Mouse (Mus musculus): ENCODE data around the gene Crtac1. TPM values are rescaled to one million over a fixed set of nuclear protein-coding genes. Genes with fewer than 3 reads are reported as not detected.

Crtac1 gene
- total RNA-seq, 4 experiments from 2014 or later, result 91.6 to 120 (median 101) TPM

DNA sequence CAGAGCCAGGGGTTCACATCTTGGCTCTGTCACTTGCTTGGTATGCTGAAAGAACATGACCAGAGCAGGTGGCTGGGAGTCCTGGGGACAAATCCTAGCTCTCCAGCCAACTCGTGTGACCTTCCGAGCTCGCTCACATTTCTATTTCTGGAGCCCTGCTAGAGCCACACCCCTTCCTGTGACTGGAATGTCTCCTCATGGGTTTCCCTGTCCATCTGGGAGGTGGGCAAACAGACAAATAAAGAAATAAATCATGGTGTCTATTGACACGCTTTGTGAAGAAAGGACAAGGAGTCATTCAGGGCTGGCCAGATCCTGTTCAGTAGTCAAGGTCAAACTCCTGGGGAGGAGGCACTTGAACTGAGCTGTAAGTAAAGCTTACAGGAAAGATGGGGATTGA is 143.2 kb downstream of the Crtac1 start:
- no peak for DNase-seq (ENCODE audit: low spot score in 2 of 2)

DNA sequence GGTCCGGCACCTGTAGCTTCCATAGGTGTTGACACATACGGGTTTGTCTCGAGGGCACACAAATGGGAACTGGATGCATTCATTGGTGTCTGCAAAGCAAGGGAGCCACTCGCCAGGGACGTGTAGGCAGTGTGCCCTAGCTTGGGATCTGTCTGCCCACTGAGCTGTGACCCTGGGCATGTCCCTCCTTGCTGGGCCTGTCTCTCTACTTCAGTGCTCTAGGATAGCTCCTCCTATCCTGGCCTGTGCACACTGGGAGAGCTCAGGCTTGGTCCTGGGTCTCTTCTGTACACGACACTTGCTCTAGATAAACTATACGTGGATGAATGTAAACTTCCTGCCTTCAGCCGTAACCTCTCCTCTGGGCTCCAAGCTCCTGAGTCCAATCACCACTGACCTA is 147.4 kb downstream of the Crtac1 start:
- no peak for DNase-seq (ENCODE audit: low spot score in 2 of 2)

DNA sequence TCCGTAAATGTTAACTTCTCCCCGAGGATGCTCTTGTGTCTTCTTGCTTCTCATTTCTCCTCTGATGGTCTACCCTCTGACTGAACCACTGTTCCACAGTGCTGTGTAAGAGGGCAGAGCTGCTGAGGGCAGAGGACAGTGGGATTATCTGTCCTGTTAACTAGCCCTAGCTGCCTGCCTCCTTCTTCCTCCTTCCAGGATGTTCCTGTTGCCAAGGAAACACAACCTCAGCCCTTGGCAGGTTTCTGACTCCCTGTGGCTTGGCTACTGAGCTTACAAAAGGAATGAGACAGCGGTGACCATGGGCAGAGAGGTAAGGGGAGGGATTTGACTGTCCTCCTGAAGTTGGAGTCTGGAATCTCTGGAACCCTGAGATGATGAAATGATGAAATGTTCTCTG is 152.0 kb downstream of the Crtac1 start:
- no peak for DNase-seq (ENCODE audit: low spot score in 2 of 2)

DNA sequence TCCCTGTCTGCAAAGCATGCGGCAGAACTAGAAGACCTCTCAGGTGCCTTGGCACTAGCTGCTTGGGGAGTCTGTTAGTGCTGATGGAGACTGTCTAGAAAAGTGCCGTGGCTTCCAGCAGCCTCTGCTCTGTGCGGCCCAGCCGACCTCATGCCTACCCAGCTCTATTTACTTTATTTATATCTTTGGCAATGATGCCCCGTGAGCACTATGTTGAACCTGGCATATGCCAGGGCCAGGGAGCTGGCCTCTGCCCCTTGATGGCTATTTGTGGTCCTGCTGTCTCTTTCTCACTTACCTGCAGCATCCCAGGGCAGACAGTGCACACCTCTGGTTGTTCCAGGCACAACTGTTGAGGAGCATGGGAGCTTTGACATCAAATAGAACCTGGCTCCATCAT is 153.1 kb downstream of the Crtac1 start:
- no peak for DNase-seq (ENCODE audit: low spot score in 2 of 2)

DNA sequence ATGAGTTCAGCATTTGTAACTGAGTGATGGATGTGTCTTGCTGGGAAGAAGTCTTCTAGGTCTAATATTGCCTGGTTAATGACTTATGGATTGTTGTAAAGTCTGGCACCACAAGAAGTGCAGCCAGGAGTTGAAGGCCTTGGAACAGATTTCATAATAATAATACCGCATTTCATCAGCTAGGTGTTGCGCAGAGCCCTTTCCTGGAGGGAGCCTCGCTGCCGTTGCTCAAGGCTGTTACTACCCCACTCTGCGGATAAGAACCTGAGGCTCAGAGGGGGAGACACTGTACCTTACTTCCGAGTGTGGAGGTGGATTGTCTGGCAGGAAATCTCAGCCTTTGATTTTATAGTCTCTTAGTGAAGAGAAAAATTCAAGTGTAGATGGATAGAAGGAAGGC is 154.3 kb downstream of the Crtac1 start:
- no peak for DNase-seq (ENCODE audit: low spot score in 2 of 2)

DNA sequence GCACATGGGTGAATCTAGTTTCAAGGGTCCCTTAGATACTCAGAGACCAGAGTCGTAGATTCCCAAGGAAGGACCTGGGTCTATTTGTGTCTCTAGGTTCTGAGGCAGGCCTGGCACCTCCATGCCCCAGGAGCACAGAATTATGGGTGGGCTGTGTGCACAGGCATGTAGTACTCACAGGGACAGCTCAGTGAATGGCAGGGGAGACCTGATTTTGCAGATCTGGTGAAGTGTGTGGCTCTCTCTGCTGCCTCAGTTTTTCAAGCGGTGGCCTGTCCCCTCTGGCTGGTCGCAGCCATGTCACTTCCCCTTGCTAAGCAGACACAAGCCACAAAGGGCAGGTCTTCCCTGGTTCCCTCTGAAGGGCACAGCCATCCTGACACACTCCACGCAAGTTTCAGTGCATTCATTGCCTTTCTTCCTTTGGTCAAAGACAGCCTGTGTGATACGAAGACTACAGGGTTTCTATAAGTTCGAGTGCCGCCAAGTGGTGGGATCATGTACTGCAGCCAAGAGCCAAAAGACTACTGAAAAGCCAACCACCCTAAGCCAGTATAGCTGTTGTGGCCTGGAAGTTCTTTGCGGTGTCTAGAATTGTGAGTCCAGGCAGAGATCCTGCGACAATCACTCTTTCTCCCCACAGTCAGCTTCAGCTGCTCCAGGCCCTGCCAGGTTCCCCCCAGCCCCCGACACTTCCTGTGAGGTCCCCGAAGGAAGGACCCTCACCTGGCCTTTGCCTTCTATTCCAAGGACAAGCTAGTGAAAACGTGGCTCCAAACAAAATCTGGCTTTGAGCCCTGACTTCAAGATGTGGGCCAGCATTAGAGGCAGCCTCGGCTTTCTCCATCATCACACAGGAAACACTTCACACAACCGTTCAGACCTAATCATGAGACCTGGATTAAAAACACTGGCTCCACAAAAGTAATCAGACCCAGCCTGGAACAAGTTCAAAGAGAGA is 159.3 kb downstream of the Crtac1 start:
- peak; percentile 79 to 95 for DNase-seq (ENCODE audit: low spot score in 2 of 2)

DNA sequence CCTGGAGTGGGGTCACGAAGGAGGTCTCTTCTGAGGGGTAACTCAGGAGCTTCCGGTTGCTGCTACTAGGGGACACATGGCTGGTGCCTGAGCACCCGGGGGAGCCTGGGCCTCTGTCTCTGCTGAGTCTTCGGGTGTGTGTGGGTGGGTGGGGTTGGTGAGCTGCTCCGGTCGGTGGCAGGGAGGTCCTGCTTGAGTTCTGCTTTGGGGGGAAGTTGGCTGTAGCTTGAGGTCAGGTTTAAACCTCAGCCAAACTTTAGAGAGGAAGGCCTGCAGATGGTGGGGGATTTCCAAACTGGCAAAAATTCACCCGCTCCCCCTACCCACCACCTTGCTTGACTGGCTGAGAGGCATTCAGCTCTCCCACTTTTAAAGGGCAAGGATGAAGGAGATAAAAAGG is 160.4 kb downstream of the Crtac1 start:
- no peak for DNase-seq (ENCODE audit: low spot score in 2 of 2)

DNA sequence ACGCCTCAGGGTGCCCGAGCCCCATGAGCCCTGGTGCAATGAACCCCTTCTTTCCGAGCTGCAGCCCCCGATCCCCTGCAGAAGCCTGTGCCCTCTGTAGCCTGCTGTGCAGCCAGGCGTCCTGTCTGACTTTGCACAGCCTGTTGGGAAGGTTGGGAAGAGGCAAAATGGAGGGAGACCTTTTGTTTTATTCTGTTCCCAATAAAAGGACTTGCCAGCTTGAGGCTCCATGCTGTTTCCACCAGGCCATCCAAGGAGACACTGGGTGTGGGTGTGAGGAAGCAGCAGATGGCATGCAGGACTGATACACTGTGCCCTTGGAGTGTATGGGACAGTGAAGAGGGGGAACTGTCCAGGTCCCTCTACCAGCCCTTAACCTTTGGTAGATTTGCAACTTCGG is 161.5 kb downstream of the Crtac1 start:
- no peak for DNase-seq (ENCODE audit: low spot score in 2 of 2)

DNA sequence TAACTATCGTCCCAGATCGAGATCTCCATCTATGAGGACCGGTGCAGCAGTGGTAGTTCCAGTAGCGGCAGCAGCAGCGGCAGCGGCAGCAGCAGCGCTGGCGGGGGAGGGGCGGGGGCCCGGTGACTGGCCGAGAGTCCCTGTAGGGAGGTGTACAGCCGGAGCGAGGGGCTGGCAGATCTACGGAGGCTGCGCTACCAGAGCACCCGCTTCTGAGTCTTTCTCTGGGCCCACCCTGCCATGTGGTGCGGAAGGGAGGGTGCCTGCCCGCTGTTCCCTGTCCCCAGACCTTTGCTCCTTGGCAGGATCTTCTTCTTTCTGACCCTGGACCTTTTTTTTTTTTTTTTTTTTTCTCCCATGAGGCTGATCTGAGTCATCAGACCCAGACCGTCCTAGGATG is 163.2 kb downstream of the Crtac1 start:
- DNase-seq (ENCODE audit: low spot score in 2 of 2), result no peak

DNA sequence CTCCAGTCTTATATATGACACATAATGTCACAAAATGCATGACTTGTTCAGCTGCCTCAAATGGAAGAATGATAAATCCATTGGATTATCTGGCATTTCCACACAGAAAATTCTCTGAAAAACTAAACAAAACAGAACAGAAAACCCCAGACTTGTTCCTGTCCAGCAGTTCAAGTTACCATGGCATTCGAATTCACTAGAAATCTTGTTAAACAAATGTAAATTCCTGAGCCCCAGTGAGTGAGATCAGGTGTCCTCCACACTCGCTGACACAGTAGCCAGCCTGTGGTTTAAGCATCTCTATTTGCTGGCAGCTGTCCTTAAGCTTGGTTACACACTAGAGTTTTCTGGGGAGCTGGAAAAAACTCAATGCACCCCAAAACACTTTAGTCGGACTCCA is 168.1 kb downstream of the Crtac1 start:
- no peak for DNase-seq (ENCODE audit: low spot score in 2 of 2)

DNA sequence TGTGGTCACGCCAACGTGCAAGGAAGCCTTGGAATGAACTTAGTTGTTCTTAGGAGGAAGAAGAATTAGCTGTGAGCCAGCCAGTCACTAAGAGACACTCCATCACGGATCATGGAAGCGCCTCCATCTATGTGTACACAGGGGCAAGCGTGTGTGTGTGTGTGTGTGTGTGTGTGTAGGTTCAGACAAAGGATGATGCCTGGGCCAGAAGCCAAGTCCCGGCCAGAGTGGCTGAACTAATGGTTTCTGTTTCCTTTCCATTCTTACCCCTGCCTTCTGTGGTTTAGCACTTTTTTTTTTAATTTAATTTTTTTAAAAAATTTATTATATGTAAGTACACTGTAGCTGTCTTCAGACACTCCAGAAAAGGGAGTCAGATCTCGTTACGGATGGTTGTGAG is 171.1 kb downstream of the Crtac1 start:
- no peak for DNase-seq (ENCODE audit: low spot score in 2 of 2)

DNA sequence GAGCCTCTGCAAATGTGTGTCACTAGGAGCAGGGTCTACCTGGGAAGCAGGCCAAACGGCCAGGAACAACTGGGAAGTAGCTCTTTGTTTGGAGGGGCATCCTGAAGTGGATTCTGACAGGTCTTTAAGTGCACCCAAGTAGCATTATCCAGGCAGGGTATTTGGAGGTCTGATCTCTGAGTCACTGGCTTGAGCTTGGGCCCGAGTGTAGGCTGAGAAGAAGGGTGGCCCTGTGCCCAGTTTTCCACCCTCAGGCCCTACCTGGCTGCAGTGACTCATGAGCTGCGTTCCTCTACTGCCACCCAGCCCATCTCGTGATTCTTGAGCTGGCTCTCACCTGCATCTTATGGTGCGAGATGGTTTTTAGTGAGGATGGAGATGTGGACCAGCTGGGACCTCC is 173.0 kb downstream of the Crtac1 start:
- no peak for DNase-seq (ENCODE audit: low spot score in 2 of 2)

DNA sequence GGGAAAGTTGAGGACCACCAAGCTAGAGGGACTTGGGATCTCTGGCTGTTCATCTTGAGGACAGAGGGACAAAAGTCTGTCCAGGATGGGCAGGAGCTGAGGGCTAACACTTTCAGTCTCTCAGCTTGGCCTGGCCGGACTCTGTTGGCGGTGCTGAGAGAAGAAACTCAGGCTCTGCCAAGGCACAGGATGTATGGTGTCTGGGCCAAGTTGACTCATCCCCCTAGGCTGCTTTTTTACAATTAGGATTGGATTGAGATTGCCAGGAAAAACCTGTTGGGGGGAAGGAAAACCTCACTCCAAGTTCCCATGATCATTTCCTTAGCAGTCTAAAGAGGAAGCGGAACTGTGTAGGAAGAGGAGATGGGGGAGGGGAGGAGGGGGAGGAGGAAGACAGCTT is 173.6 kb downstream of the Crtac1 start:
- DNase-seq (ENCODE audit: low spot score in 2 of 2), result no peak

DNA sequence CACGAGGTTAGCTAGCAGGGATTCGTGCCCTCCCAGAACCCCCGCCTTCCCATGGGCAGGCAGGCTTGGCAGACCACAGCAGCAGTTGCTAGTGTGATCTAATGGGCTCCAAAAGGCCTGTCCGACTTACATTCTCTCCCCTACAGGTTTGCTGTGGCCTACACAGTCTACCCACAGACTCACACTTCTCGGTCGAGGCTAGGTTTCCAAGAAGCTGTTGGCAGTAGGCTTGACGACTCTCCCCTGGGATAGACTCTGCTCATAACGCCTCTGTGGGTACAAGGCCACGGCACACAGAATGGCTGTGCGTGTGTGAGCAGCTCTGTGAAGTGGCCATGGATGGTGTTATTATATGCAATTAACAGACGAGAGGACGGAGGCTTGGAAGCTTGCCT is 174.3 kb downstream of the Crtac1 start:
- DNase-seq (ENCODE audit: low spot score in 2 of 2), result no peak

DNA sequence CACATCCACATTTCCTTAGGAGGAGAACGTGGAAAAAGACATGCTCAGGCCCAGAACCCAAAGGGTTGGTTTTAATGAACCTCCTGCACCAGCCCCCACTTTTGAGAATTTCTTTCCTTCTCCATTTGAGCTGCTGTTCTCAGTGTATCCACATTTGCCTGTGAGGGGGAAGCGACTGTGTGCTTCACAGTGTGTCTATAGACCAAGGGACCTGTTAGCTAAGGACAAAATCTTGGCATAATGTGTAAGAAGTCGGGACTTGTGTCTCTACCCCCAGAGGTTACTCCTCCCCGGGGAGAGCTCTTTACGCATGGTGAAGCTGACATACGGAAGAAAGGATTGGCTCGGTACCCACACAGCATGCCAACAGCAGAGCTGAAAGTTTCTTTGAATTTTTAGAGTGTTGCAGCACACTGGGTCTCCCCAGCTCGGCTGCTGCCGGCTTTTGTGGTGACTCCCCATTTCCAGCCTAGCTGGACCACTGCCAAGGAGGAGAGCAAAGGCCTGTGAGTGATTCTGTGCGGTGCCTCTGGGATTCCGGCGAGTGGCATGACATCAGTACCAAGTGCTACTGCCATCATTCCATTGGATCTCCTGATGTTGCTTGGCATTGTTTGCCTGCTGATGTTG is 174.9 kb downstream of the Crtac1 start:
- DNase-seq (ENCODE audit: low spot score in 2 of 2), result peak in 1 of 2 experiments; percentile 49

DNA sequence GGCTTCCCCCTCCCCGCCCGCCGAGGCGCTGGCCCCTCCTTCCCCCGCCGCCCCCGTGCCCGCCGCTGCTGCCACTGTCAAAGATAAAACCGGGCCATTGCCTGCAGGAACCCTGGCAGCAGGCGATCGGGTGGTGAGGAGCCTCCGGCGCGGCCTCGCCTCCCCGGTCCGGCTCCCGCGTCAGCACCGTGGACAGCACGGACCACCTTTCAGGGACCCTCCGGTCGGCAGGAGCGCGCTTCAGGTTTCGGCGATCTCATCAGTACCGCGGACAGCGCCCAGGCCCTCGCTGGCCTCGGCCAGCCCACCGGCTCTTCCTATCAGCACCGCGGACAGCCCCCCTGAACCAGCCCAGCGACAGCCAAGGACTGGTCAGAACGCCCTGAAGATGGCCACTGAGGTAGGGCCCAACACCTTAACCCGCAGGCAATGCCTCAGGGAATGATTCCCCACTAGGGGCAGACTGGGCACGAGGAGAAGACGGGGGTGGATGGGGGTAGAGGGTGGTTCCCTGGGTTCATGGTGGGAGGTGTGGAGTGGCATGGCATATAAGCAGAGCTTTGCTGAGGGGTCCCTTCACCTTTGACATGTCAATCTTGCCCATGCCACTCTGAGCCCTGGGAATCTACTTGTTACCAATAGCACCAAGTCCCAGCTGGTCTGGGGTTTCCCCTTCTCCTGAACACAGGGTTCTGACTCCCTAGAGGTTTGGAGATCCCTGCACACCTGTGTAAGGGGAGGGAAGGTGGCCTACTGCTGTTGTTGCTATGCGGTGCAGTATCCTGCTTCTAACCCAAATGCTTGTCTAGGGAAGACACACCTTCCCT is 175.6 kb downstream of the Crtac1 start:
- no peak for DNase-seq (ENCODE audit: low spot score in 2 of 2)

DNA sequence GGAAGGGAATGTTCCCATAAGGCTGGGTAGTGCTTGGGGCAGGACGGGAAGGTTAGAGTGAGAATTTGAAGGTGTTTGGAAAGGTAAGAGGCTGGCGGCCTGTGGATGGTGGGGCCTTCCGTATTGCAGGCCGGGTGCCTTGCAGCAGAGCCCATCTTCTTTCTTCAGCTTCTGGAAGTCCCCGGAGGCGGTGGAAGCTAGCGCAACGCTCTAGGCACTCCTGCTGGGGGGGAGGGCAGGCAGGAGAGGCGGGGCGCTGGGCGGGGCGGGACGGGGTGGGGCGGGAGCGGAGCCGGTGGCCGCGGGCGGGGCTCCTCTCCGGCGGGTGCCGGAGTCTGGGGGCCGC is 176.2 kb downstream of the Crtac1 start:
- no peak for DNase-seq (ENCODE audit: low spot score in 2 of 2)

DNA sequence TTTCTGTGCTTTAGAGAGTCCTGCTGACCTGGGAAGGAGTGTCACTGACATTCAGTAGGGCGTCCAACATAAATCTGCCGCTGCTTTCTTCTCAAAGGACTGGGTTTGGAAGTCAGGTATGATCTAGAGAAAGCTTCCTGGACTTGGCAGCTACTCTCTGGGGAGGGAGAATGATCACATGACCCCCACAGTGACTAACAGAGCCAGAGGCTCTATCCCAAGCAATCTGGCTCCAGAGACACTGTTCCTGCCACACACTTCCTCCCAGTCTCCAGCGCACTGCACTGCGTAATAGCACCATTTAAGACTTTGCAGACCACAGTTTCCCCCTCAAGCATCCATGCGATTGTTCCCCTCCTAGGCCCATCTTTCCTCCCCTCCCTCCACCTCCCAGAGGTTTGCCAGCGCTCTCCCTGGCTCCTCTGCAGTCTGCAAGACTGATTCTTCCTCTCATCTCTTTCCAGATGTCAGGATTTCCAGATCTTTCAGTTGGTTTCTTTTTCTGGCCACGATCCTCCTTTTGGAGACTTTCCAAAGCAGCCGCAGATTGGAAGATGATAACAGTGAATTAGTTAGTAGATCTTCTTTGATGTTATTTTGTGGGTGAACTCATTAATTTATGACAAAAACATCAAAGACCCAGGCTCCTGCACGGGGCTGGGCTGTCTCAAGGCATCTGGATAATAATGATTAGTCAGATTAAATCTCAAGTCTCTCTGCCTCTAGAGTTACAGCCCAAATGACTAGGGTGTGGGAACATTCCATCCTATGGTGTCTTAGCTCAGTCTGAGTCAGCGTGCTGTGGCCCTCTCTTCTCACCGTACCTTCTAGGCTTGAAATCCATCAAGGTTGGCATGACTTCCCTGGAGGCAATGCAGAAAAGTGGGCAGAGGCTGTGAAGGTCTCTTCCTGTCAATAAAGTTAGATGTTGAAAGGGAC is 181.3 kb downstream of the Crtac1 start:
- DNase-seq (ENCODE audit: low spot score in 2 of 2), result no peak

DNA sequence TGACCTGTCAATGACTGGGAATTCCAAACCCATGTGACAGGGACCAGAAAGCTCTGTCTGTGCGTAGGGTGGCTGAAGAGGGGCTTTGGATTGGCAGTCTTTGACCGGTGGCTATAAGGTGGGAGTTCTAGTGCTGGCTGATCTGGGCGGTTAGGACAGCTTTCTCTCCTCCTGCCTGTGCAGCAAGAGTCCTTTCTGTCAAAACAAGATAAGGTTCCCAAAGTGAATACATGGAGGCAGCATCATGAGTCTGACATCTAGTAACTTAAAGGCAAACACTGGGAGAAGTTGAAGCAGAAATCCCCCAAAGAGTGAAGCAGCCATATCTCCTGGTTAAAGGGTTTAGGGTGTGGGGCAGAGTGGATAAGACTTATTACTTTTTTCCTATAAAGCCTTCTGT is 184.1 kb downstream of the Crtac1 start, which contains the start of gene Golga7b:
Gene Golga7b (plus strand): TSS at position 56 of the 400 bp plus-strand sequence.
- no peak for DNase-seq (ENCODE audit: low spot score in 2 of 2)

DNA sequence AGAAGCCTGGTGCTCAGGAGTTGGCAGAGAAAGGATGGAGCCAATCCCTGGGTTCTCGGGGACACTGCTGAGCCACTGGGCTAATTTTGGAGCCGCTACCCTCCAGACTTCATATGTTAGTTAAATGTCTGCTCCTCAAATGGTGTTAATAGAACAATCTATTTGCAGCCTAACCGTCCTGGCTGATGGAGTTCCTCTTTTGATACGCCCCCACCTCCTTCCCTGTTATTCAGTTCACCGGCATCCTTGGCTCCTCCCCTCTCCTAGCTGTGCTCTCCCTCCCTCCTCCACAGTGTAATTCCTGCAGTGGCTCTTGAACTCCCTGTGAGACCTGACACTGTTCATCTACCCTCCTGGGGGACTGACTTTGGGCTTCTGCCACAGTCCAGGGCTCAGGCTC is 185.0 kb downstream of the Crtac1 start:
- DNase-seq (ENCODE audit: low spot score in 2 of 2), result no peak

DNA sequence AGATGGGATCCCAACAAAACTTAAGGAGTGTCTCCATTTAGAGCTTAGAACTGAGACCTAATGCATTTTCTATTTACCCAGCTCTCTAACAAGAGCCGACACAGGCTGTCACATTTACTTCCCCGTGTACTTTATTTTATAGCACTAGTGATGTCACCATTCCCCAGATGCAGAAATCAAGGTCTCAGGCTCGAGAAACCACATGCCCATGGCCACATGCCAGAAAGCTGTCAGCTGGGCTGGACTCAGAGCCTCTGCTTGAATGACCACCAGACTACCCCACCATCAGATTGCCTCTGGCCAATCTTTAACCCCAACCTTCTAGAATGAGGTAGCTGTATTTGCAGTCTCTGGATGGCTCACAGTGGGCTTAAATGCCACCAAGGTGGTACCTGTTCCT is 188.2 kb downstream of the Crtac1 start:
- no peak for DNase-seq (ENCODE audit: low spot score in 2 of 2)

Data from layer of hippocampus, adult 8-10 months (tissue).